10 mouse cellular contexts compared by ENCODE assay signal in the genomic region with DNA sequence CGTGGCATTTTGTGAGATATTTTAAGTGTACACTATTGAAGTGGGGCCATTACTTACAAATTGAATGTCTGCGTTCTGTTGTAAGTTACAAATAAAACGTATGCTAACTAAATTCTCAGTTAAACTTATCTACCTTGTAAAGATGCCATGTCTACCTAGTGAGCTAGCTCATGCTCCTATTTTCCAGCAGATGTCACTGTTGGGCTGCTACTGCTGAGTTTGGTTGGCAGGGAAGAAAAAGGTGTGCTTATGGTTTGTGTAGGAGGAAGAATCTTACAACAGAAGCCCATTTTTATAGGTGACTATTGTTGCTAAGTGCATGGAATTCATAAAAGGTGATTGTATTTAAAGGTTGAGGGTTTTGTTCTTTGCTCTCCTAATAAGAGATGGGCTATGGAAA. TPM values are rescaled to one million over a fixed set of nuclear protein-coding genes. Genes with fewer than 3 reads are reported as not detected.
DNase-seq lines count a peak whose midpoint lies in the region; ATAC-seq and TF ChIP-seq lines count a peak whose summit lies in the region.
"Had no signal": no experiment of that assay in that cellular context is flagged by ENCODE, and none has a peak within 500 bp of the region (broad histone marks: within the 10 kb centered on the region; RNA-seq: fewer than 3 reads in every experiment).

No protein-coding gene starts in this region.

- POLR2A ChIA-PET in Patski (lab: Charles Lee), result interaction anchor here (0.7 kb wide), 1 partner anchor 136 kb away, joined by 5 read pairs; no protein-coding TSS in a partner anchor

- H3K27me3 ChIP-seq in kidney, embryonic 14.5 days (ENCODE audit: control insufficient read depth, insufficient read depth, low read length), result no peaks in the 10 kb centered on the region
- no peaks in the 10 kb centered on the region for H3K27me3 ChIP-seq in Patski
- no peaks in the 10 kb centered on the region for H3K27me3 ChIP-seq in midbrain, postnatal 0 days (ENCODE audit: insufficient read depth, low read length)
- H3K27me3 ChIP-seq: heart, embryonic 13.5 days had no signal

- H3K4me3 ChIP-seq in kidney, embryonic 14.5 days (ENCODE audit: low read length), result no peak overlapping the region
- no peak overlapping the region for H3K4me3 ChIP-seq in embryonic fibroblast, embryonic 13.5 days (ENCODE audit: insufficient read depth, low read length)
- no peak overlapping the region for H3K4me3 ChIP-seq in midbrain, postnatal 0 days (ENCODE audit: low read depth, low read length)
- H3K4me3 ChIP-seq: heart, embryonic 13.5 days had no signal

- CTCF ChIA-PET in Patski (lab: Charles Lee), result interaction anchor here (0.7 to 2.8 kb wide), 12 partner anchors 9 to 145 kb away, joined by 3 to 10 read pairs (median 3); no protein-coding TSS in a partner anchor

- H3K36me3 ChIP-seq in kidney, embryonic 14.5 days (ENCODE audit: control insufficient read depth, insufficient read depth, low read length), result peaks cover 3% of the 10 kb centered on the region; the same call in 1 of the 2 replicates
- no peaks in the 10 kb centered on the region for H3K36me3 ChIP-seq in midbrain, postnatal 0 days (ENCODE audit: insufficient read depth, low read length)

- no peaks in the 10 kb centered on the region for H3K4me1 ChIP-seq in kidney, embryonic 14.5 days (ENCODE audit: control insufficient read depth, insufficient read depth, low read length)
- H3K4me1 ChIP-seq in embryonic fibroblast, embryonic 13.5 days (ENCODE audit: control insufficient read depth, insufficient read depth, low read length), result no peaks in the 10 kb centered on the region
- H3K4me1 ChIP-seq in midbrain, postnatal 0 days (ENCODE audit: insufficient read depth, low read length), result no peaks in the 10 kb centered on the region

- peak; percentile 47 for DNase-seq in kidney, adult 9 months
- no peak for DNase-seq in Patski (ENCODE audit: low read depth, low spot score)
- peak; percentile 68 for DNase-seq in midbrain, postnatal 0 days (ENCODE audit: low spot score)
- no peak for DNase-seq in ovary, postnatal 14 days (ENCODE audit: low spot score)
- no peak for DNase-seq in adrenal gland, postnatal 4 days (ENCODE audit: low spot score in 2 of 2)

- WGBS in kidney, embryonic 14.5 days, result 78% methylated on average over 3 of the region's 3 CpGs
- WGBS in midbrain, postnatal 0 days, result 64% methylated on average over 3 of the region's 3 CpGs

- no peak overlapping the region for H3K4me2 ChIP-seq in kidney, embryonic 14.5 days (replicated peaks; ENCODE audit: low read depth, low read length)
- no peak overlapping the region for H3K4me2 ChIP-seq in midbrain, postnatal 0 days (ENCODE audit: low read depth, low read length, poor library complexity, severe bottlenecking)
- H3K4me2 ChIP-seq: heart, embryonic 13.5 days had no signal

- H3K9me3 ChIP-seq in kidney, embryonic 14.5 days (ENCODE audit: control insufficient read depth, low read length), result no peaks in the 10 kb centered on the region
- no peaks in the 10 kb centered on the region for H3K9me3 ChIP-seq in midbrain, postnatal 0 days (ENCODE audit: low read length)
- H3K9me3 ChIP-seq: heart, embryonic 13.5 days had no signal

- no peak for ATAC-seq in kidney, embryonic 14.5 days (ENCODE audit: low FRiP score, low TSS enrichment)
- ATAC-seq in CD4-positive, CD25-positive, alpha-beta regulatory T cell, adult 4 months, result peak; percentile 80
- ATAC-seq in Patski, result no peak
- ATAC-seq in midbrain, postnatal 0 days (ENCODE audit: low FRiP score), result no peak

- in situ Hi-C loops in Patski (cut with MboI; ENCODE audit: low pct_unique_long_range_greater_than_20kb), result no loop called here

- peak; percentile 81 for TF ChIP-seq CTCF in Patski (IDR thresholded peaks at IDR 0.05)
- peak; percentile 44; the same call in 1 of the 2 replicates for TF ChIP-seq CTCF in embryonic fibroblast, embryonic 13.5 days (IDR thresholded peaks at IDR 0.05; ENCODE audit: borderline replicate concordance, insufficient read depth, low read length)
- peak; percentile 94 for TF ChIP-seq CTCF in midbrain, postnatal 0 days (IDR thresholded peaks at IDR 0.05)

- no peak overlapping the region for H3K9ac ChIP-seq in kidney, embryonic 14.5 days (ENCODE audit: low read depth, low read length)
- no peak overlapping the region for H3K9ac ChIP-seq in midbrain, postnatal 0 days (replicated peaks; ENCODE audit: low read length, poor library complexity, severe bottlenecking)
- H3K9ac ChIP-seq: heart, embryonic 13.5 days had no signal

- no peak overlapping the region for H3K27ac ChIP-seq in kidney, embryonic 14.5 days (ENCODE audit: low read depth, low read length)
- H3K27ac ChIP-seq in embryonic fibroblast, embryonic 13.5 days (ENCODE audit: insufficient read depth, low read length), result no peak overlapping the region
- H3K27ac ChIP-seq in midbrain, postnatal 0 days (ENCODE audit: low read depth, low read length), result no peak overlapping the region
- H3K27ac ChIP-seq: heart, embryonic 13.5 days; macrophage had no signal

- TF ChIP-seq POLR2A in embryonic fibroblast, embryonic 13.5 days (IDR thresholded peaks at IDR 0.05; ENCODE audit: low read depth, low read length), result no peak

RNA-seq across cellular contexts. Expression of a gene that starts 49.2 kb away (rescaled TPM):
- polyA plus RNA-seq in kidney, embryonic 14.5 days (2014; fragmentation: Nextera tagmentation; extraction: Ambion mirVana), result 13.3 and 20.3 TPM in 2 replicates
- 10 to 100 TPM; 31.0 to 58.3 TPM for polyA plus RNA-seq in CD4-positive, CD25-positive, alpha-beta regulatory T cell, adult 4 months (2017; shearing (Covaris generic))
- 27.5 TPM for polyA plus RNA-seq in Patski (2021)
- 23.8 and 26.2 TPM in 2 replicates for polyA plus RNA-seq in embryonic fibroblast, embryonic 13.5 days (2011; ENCODE audit: insufficient read length, low read depth, missing spikeins)
- total RNA-seq in midbrain, postnatal 0 days (2014; rRNA removed), result 55.6 and 59.5 TPM in 2 replicates
- 19.3 and 20.7 TPM in 2 replicates for polyA plus RNA-seq in midbrain, postnatal 0 days (2015; fragmentation: Nextera tagmentation; extraction: Ambion mirVana)
- total RNA-seq in adrenal gland, postnatal 4 days (2021), result 10 to 100 TPM; 37.3 to 40.9 TPM

Comparison
In these comparisons a context has a peak if more than half of its experiments do, and no peak if none do; other contexts are left out.
1. DNase-seq: peak in kidney, adult 9 months (single experiment) and midbrain, postnatal 0 days (single experiment); none in Patski (single experiment), ovary, postnatal 14 days (single experiment) and adrenal gland, postnatal 4 days (0 of 2).
2. CTCF ChIP-seq: peak in every context shown above with its lines; median percentile 94 in midbrain, postnatal 0 days; 81 in Patski; 44 in embryonic fibroblast, embryonic 13.5 days.